Mouse (Mus musculus) liver, embryonic 13.5 days (tissue): ENCODE results near the gene Tec. TPM values are rescaled to one million over a fixed set of nuclear protein-coding genes. Genes with fewer than 3 reads are reported as not detected.

Experiments
- ATAC-seq: fragments of 200-750 bp; cut with Nextera tagmentation; 2 replicates; pipeline ENCODE4 v1.8.0; 2017; ENCODE audit warnings: low read depth, mild to moderate bottlenecking, moderate number of reproducible peaks, moderate library complexity
- DNase-seq: peaks from one replicate; pipeline ENCODE4 v3.0.0; 2022
- H3K27ac ChIP-seq: fragments of 300-500 bp; sonication (generic); 2 replicates; pipeline ENCODE4 v1.5.1; 2015; ENCODE audit warnings: moderate library complexity, mild to moderate bottlenecking, inconsistent platforms
- H3K27me3 ChIP-seq: fragments of 300-500 bp; sonication (generic); 2 replicates; pipeline ENCODE4 v1.6.1; 2015; ENCODE audit warnings: mild to moderate bottlenecking, inconsistent platforms
- H3K36me3 ChIP-seq: fragments of 300-500 bp; sonication (generic); 2 replicates; pipeline ENCODE4 v1.6.1; 2015; ENCODE audit warnings: mild to moderate bottlenecking, inconsistent platforms
- H3K4me1 ChIP-seq: fragments of 300-500 bp; sonication (generic); replicated peaks from 2 replicates; pipeline ENCODE4 v1.6.1; 2015; ENCODE audit warnings: inconsistent platforms
- H3K4me2 ChIP-seq: fragments of 300-500 bp; sonication (generic); 2 replicates; pipeline ENCODE4 v1.6.1; 2015; ENCODE audit warnings: inconsistent platforms, mild to moderate bottlenecking, moderate library complexity
- H3K4me3 ChIP-seq: fragments of 300-500 bp; sonication (generic); replicated peaks from 2 replicates; pipeline ENCODE4 v1.5.1; 2015; ENCODE audit warnings: mild to moderate bottlenecking, inconsistent platforms
- H3K9ac ChIP-seq: fragments of 300-500 bp; sonication (generic); 2 replicates; pipeline ENCODE4 v1.6.1; 2015; ENCODE audit warnings: mild to moderate bottlenecking, inconsistent platforms
- H3K9me3 ChIP-seq: fragments of 300-500 bp; sonication (generic); replicated peaks from 2 replicates; pipeline ENCODE4 v1.6.1; 2016; ENCODE audit warnings: inconsistent platforms
- WGBS: fragments of 180-500 bp; shearing (Covaris S2); methylation state at CpG from one replicate; pipeline ENCODE4 v1.1.7; 2015; ENCODE audit not compliant: insufficient replicate concordance; 5-methylcytosine and 5-hydroxymethylcytosine counted together
- polyA plus RNA-seq: library from polyadenylated mRNA; unstranded; fragments of >200 nt; fragmentation: Nextera tagmentation; extraction: Ambion mirVana; gene quantifications from 2 replicates; pipeline ENCODE4 v1.2.1, GENCODE M21; 2015

The Tec gene
- polyA plus RNA-seq, 1 experiment from 2014 or later, result 3.9 TPM

GRCm38 (mm10) chr5:72747384-72747783 lies 120.9 kb downstream of the Tec start:
- no peak overlapping the region for H3K4me2 ChIP-seq
- H3K4me1 ChIP-seq, result peaks cover 9% of the 10 kb centered on the region
- no peaks in the 10 kb centered on the region for H3K9me3 ChIP-seq
- DNase-seq (no peak), ATAC-seq (no peak)
- 81% methylated on average over 4 of the region's 4 CpGs for WGBS
- H3K27me3 ChIP-seq, result no peaks in the 10 kb centered on the region
- H3K9ac ChIP-seq, result no peak overlapping the region
- H3K36me3 ChIP-seq, result no peaks in the 10 kb centered on the region
- no peak overlapping the region for H3K27ac ChIP-seq
- H3K4me3 ChIP-seq, result no peak overlapping the region

GRCm38 (mm10) chr5:72746461-72746860 lies 121.8 kb downstream of the Tec start:
- Histone ChIP-seq H3K4me3 (no peak overlapping the region), H3K4me2 (no peak overlapping the region), H3K9me3 (no peaks in the 10 kb centered on the region), H3K27me3 (no peaks in the 10 kb centered on the region), H3K27ac (no peak overlapping the region), H3K4me1 (peaks cover 9% of the 10 kb centered on the region), H3K36me3 (no peaks in the 10 kb centered on the region), H3K9ac (no peak overlapping the region)
- WGBS, result 52% methylated on average over 4 of the region's 4 CpGs
- ATAC-seq (no peak), DNase-seq (no peak)

GRCm38 (mm10) chr5:72743103-72743502 lies 125.2 kb downstream of the Tec start:
- H3K9ac ChIP-seq, result no peak overlapping the region
- no peaks in the 10 kb centered on the region for H3K9me3 ChIP-seq
- no peak overlapping the region for H3K4me2 ChIP-seq
- 79% methylated on average over 6 of the region's 6 CpGs for WGBS
- H3K36me3 ChIP-seq, result no peaks in the 10 kb centered on the region
- no peak overlapping the region for H3K27ac ChIP-seq
- H3K4me3 ChIP-seq, result no peak overlapping the region
- ATAC-seq (no peak), DNase-seq (no peak)
- H3K27me3 ChIP-seq, result no peaks in the 10 kb centered on the region
- no peaks in the 10 kb centered on the region for H3K4me1 ChIP-seq

GRCm38 (mm10) chr5:72736868-72737267 lies 131.4 kb downstream of the Tec start:
- Histone ChIP-seq H3K4me3 (no peak overlapping the region), H3K27me3 (no peaks in the 10 kb centered on the region), H3K27ac (no peak overlapping the region), H3K4me2 (no peak overlapping the region), H3K36me3 (no peaks in the 10 kb centered on the region), H3K9ac (no peak overlapping the region), H3K9me3 (no peaks in the 10 kb centered on the region), H3K4me1 (peaks cover 6% of the 10 kb centered on the region)
- 49% methylated on average over 7 of the region's 7 CpGs for WGBS
- DNase-seq (no peak), ATAC-seq (no peak)

- H3K4me2 ChIP-seq, result no peak overlapping the region
- no peak for DNase-seq
Measured at GRCm38 (mm10) chr5:72736437-72736836, 131.8 kb downstream of the Tec start.

GRCm38 (mm10) chr5:72735763-72736162 lies 132.5 kb downstream of the Tec start:
- no peak for DNase-seq
- WGBS, result 62% methylated on average over 7 of the region's 7 CpGs
- Histone ChIP-seq H3K9ac (no peak overlapping the region), H3K4me1 (peaks cover 6% of the 10 kb centered on the region), H3K27ac (no peak overlapping the region), H3K36me3 (no peaks in the 10 kb centered on the region), H3K4me2 (no peak overlapping the region), H3K4me3 (no peak overlapping the region), H3K9me3 (no peaks in the 10 kb centered on the region), H3K27me3 (no peaks in the 10 kb centered on the region)
- ATAC-seq, result no peak

More at GRCm38 (mm10) chr5:72736437-72736836, 131.8 kb downstream of the Tec start:
- peaks cover 6% of the 10 kb centered on the region for H3K4me1 ChIP-seq
- 21% methylated on average over 8 of the region's 8 CpGs for WGBS
- H3K9me3 ChIP-seq, result no peaks in the 10 kb centered on the region
- no peak overlapping the region for H3K4me3 ChIP-seq
- H3K9ac ChIP-seq, result no peak overlapping the region
- no peaks in the 10 kb centered on the region for H3K36me3 ChIP-seq
- no peaks in the 10 kb centered on the region for H3K27me3 ChIP-seq
- H3K27ac ChIP-seq, result no peak overlapping the region
- ATAC-seq, result no peak

- no peak overlapping the region for H3K4me3 ChIP-seq
- no peak overlapping the region for H3K4me2 ChIP-seq
- WGBS, result 61% methylated on average over 1 of the region's 1 CpGs
- no peak overlapping the region for H3K27ac ChIP-seq
- H3K9me3 ChIP-seq, result no peaks in the 10 kb centered on the region
- no peak overlapping the region for H3K9ac ChIP-seq
- H3K27me3 ChIP-seq, result no peaks in the 10 kb centered on the region
- H3K36me3 ChIP-seq, result no peaks in the 10 kb centered on the region
- DNase-seq (no peak), ATAC-seq (no peak)
- H3K4me1 ChIP-seq, result peaks cover 6% of the 10 kb centered on the region
Measured at GRCm38 (mm10) chr5:72732885-72733284, 135.4 kb downstream of the Tec start.

GRCm38 (mm10) chr5:72725404-72725803 lies 142.9 kb downstream of the Tec start:
- no peak for ATAC-seq
- 46% methylated on average over 3 of the region's 3 CpGs for WGBS
- H3K9me3 ChIP-seq, result no peaks in the 10 kb centered on the region

GRCm38 (mm10) chr5:72723429-72723828 lies 144.9 kb downstream of the Tec start:
- H3K4me3 ChIP-seq, result no peak overlapping the region
- ATAC-seq (no peak), DNase-seq (no peak)
- 13% methylated on average over 2 of the region's 2 CpGs for WGBS
- no peaks in the 10 kb centered on the region for H3K27me3 ChIP-seq
- no peak overlapping the region for H3K4me2 ChIP-seq
- H3K36me3 ChIP-seq, result no peaks in the 10 kb centered on the region
- H3K9me3 ChIP-seq, result no peaks in the 10 kb centered on the region
- H3K9ac ChIP-seq, result no peak overlapping the region
- no peaks in the 10 kb centered on the region for H3K4me1 ChIP-seq
- H3K27ac ChIP-seq, result no peak overlapping the region

More at GRCm38 (mm10) chr5:72725404-72725803, 142.9 kb downstream of the Tec start:
- H3K9ac ChIP-seq, result no peak overlapping the region
- H3K4me1 ChIP-seq, result no peaks in the 10 kb centered on the region
- no peak for DNase-seq
- no peak overlapping the region for H3K4me2 ChIP-seq
- no peak overlapping the region for H3K4me3 ChIP-seq
- H3K27ac ChIP-seq, result no peak overlapping the region
- H3K27me3 ChIP-seq, result no peaks in the 10 kb centered on the region
- no peaks in the 10 kb centered on the region for H3K36me3 ChIP-seq

- Histone ChIP-seq H3K36me3 (no peaks in the 10 kb centered on the region), H3K4me1 (no peaks in the 10 kb centered on the region), H3K9me3 (no peaks in the 10 kb centered on the region), H3K4me3 (no peak overlapping the region), H3K27ac (no peak overlapping the region), H3K4me2 (no peak overlapping the region), H3K27me3 (no peaks in the 10 kb centered on the region), H3K9ac (no peak overlapping the region)
- ATAC-seq (no peak), DNase-seq (no peak)
- 52% methylated on average over 7 of the region's 7 CpGs for WGBS
Measured at GRCm38 (mm10) chr5:72720587-72720986, 147.7 kb downstream of the Tec start.

- no peaks in the 10 kb centered on the region for H3K4me1 ChIP-seq
- DNase-seq, result peak; percentile 10
- no peaks in the 10 kb centered on the region for H3K36me3 ChIP-seq
- H3K4me3 ChIP-seq, result no peak overlapping the region
- ATAC-seq, result no peak
- 23% methylated on average over 4 of the region's 4 CpGs for WGBS
- H3K4me2 ChIP-seq, result no peak overlapping the region
- H3K27ac ChIP-seq, result no peak overlapping the region
- H3K9ac ChIP-seq, result no peak overlapping the region
- H3K9me3 ChIP-seq, result no peaks in the 10 kb centered on the region
- H3K27me3 ChIP-seq, result no peaks in the 10 kb centered on the region
Measured at GRCm38 (mm10) chr5:72710572-72711278, 157.6 kb downstream of the Tec start.

GRCm38 (mm10) chr5:72709976-72710375 lies 158.3 kb downstream of the Tec start:
- WGBS, result 76% methylated on average over 9 of the region's 9 CpGs
- Histone ChIP-seq H3K27me3 (no peaks in the 10 kb centered on the region), H3K4me3 (no peak overlapping the region), H3K36me3 (no peaks in the 10 kb centered on the region), H3K9me3 (no peaks in the 10 kb centered on the region), H3K4me2 (no peak overlapping the region), H3K27ac (no peak overlapping the region), H3K4me1 (no peaks in the 10 kb centered on the region), H3K9ac (no peak overlapping the region)
- ATAC-seq (no peak), DNase-seq (no peak)
